Mouse (Mus musculus): ENCODE measurements at regions not wholly inside any gene's neighbourhood (a gene's known extent, or its start where the extent isn't known, plus 50 kb on each side); places are given as distances from the start of the nearest gene placed in this dataset.

GRCm38 (mm10) chr11:18531264-18532110, 487.3 kb downstream of the Meis1 start:
- no peak for TF ChIP-seq CTCF (IDR thresholded peaks at IDR 0.05; ENCODE audit: borderline replicate concordance, insufficient read depth, low read depth, low read length)
- no peak for TF ChIP-seq POLR2A (IDR thresholded peaks at IDR 0.05; ENCODE audit: borderline replicate concordance, insufficient read depth, low read length)

Measured in cerebellum, adult 2 months (tissue).